In the genomic region with DNA sequence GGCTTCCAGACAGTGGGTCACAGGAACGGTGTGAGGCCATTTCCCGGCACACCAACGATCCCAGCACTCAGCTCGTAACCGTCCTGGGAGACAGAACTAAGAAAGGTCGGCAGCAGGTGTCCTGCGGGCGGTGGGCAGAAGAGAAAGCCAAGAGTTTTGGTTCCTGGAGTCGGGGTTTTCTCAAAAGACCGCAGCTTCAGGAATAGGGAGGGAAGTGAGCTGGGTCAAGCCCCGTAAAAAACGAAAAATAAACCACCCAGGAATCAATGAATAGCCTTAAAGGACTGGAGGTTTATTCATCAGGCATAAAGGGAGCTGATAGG, we compare ENCODE assay signal across 8 mouse cellular contexts.
DNase-seq lines count a peak whose midpoint lies in the region; ATAC-seq and TF ChIP-seq lines count a peak whose summit lies in the region.

No protein-coding gene starts in this region.

- peak overlapping the region; percentile 80 for H3K4me2 ChIP-seq in heart, embryonic 15.5 days
- H3K4me2 ChIP-seq in heart, postnatal 0 days (ENCODE audit: low read depth, low read length) = peak overlapping the region; percentile 68

- no peaks in the 10 kb centered on the region for H3K27me3 ChIP-seq in heart, embryonic 15.5 days
- H3K27me3 ChIP-seq in heart, postnatal 0 days (ENCODE audit: control insufficient read depth, insufficient read depth, low read length) = no peaks in the 10 kb centered on the region

- DNase-seq in heart, adult 18-20 months = no peak
- peak; percentile 23 for DNase-seq in ZHBTc4 (ENCODE audit: low read depth, low spot score)
- DNase-seq in heart, postnatal 0 days (ENCODE audit: low spot score) = no peak
- DNase-seq in urinary bladder, adult 2 months (ENCODE audit: low spot score) = no peak
- no peak for DNase-seq in cerebellum, adult 9-10 months
- no peak for DNase-seq in cerebellum, adult 11 months

- peak overlapping the region; percentile 45 for H3K4me3 ChIP-seq in heart, embryonic 15.5 days
- peak overlapping the region; percentile 41 for H3K4me3 ChIP-seq in heart, postnatal 0 days (ENCODE audit: low read depth, low read length)

- peak overlapping the region; percentile 50 for H3K9ac ChIP-seq in heart, embryonic 15.5 days
- peak overlapping the region; percentile 43 for H3K9ac ChIP-seq in heart, postnatal 0 days (replicated peaks; ENCODE audit: low read depth, low read length)

- no peak for TF ChIP-seq CTCF in heart, postnatal 0 days (IDR thresholded peaks at IDR 0.05; ENCODE audit: low read depth)

- no peak for ATAC-seq in heart, embryonic 15.5 days (replicated peaks; ENCODE audit: insufficient number of reproducible peaks, insufficient read depth, low FRiP score, low read depth)
- no peak for ATAC-seq in heart, postnatal 0 days (ENCODE audit: insufficient read depth, low read depth)
- peak; percentile 29; the same call in 1 of the 2 replicates for ATAC-seq in megakaryocyte progenitor cell, adult 5-6 weeks (replicated peaks; ENCODE audit: poor library complexity)

- peaks cover 14% of the 10 kb centered on the region for H3K4me1 ChIP-seq in heart, embryonic 15.5 days (replicated peaks)
- H3K4me1 ChIP-seq in heart, postnatal 0 days (ENCODE audit: control insufficient read depth, insufficient read depth) = 0 out of 2 replicates have a peak, but pooled peaks cover 8% of the 10 kb centered on the region

- no peak for TF ChIP-seq EP300 in heart, postnatal 0 days (IDR thresholded peaks at IDR 0.05; ENCODE audit: low read depth)

- 3% methylated on average over 12 of the region's 12 CpGs for WGBS in heart, embryonic 15.5 days
- WGBS in heart, postnatal 0 days = 5% methylated on average over 12 of the region's 12 CpGs

- 0 out of 2 replicates have a peak overlapping the region, but pooled peaks have one; percentile 15 for H3K27ac ChIP-seq in heart, embryonic 15.5 days
- no peak overlapping the region for H3K27ac ChIP-seq in heart, postnatal 0 days (ENCODE audit: low read depth)

- no peaks in the 10 kb centered on the region for H3K9me3 ChIP-seq in heart, embryonic 15.5 days (replicated peaks)
- no peaks in the 10 kb centered on the region for H3K9me3 ChIP-seq in heart, postnatal 0 days (replicated peaks; ENCODE audit: control insufficient read depth, low read length)

- no peaks in the 10 kb centered on the region for H3K36me3 ChIP-seq in heart, embryonic 15.5 days
- no peaks in the 10 kb centered on the region for H3K36me3 ChIP-seq in heart, postnatal 0 days (replicated peaks; ENCODE audit: control insufficient read depth, insufficient read depth, low read length)
